Mouse (Mus musculus) heart, embryonic 13.5 days (tissue): ENCODE results near the gene Phf24. TPM values are rescaled to one million over a fixed set of nuclear protein-coding genes. Genes with fewer than 3 reads are reported as not detected.

ENCODE experiments used
- ATAC-seq: fragments of 200-750 bp; cut with Nextera tagmentation; 2 replicates; pipeline ENCODE4 v1.8.0; 2017; ENCODE audit warnings: moderate TSS enrichment; ENCODE audit not compliant: insufficient number of reproducible peaks, low FRiP score, low TSS enrichment; ENCODE audit errors: extremely low read depth
- H3K27ac ChIP-seq: fragments of 300-500 bp; sonication (generic); replicated peaks from 2 replicates; pipeline ENCODE4 v1.5.1; 2015; ENCODE audit warnings: moderate library complexity, mild to moderate bottlenecking, inconsistent platforms
- H3K27me3 ChIP-seq: fragments of 300-500 bp; sonication (generic); replicated peaks from 2 replicates; pipeline ENCODE4 v1.6.1; 2015; ENCODE audit warnings: mild to moderate bottlenecking, inconsistent platforms
- H3K36me3 ChIP-seq: fragments of 300-500 bp; sonication (generic); 2 replicates; pipeline ENCODE4 v1.6.1; 2015; ENCODE audit warnings: mild to moderate bottlenecking, inconsistent platforms
- H3K4me1 ChIP-seq: fragments of 300-500 bp; sonication (generic); 2 replicates; pipeline ENCODE4 v1.6.1; 2015; ENCODE audit warnings: inconsistent platforms
- H3K4me2 ChIP-seq: fragments of 300-500 bp; sonication (generic); 2 replicates; pipeline ENCODE4 v1.6.1; 2015; ENCODE audit warnings: inconsistent platforms, mild to moderate bottlenecking, moderate library complexity
- H3K4me3 ChIP-seq: fragments of 300-500 bp; sonication (generic); 2 replicates; pipeline ENCODE4 v1.5.1; 2015; ENCODE audit warnings: moderate library complexity, mild to moderate bottlenecking, inconsistent platforms
- H3K9ac ChIP-seq: fragments of 300-500 bp; sonication (generic); 2 replicates; pipeline ENCODE4 v1.6.1; 2015; ENCODE audit warnings: inconsistent platforms, mild to moderate bottlenecking, moderate library complexity
- H3K9me3 ChIP-seq: fragments of 300-500 bp; sonication (generic); 2 replicates; pipeline ENCODE4 v1.6.1; 2016; ENCODE audit warnings: inconsistent platforms
- WGBS: fragments of 180-500 bp; shearing (Covaris S2); methylation state at CpG from one replicate; pipeline ENCODE4 v1.1.7; 2015; ENCODE audit warnings: mixed read lengths; 5-methylcytosine and 5-hydroxymethylcytosine counted together
- polyA plus RNA-seq: library from polyadenylated mRNA; unstranded; fragments of >200 nt; fragmentation: Nextera tagmentation; extraction: Ambion mirVana; gene quantifications from 2 replicates; pipeline ENCODE4 v1.2.1, GENCODE M21; 2015

Gene Phf24
- polyA plus RNA-seq, 1 experiment from 2014 or later = 3.7 TPM

GRCm38 (mm10) chr4:42913391-42913790, 3.1 kb upstream of the Phf24 start:
- no peak overlapping the region for H3K27ac ChIP-seq
- no peak overlapping the region for H3K9ac ChIP-seq
- 34% methylated on average over 10 of the region's 10 CpGs for WGBS
- H3K4me2 ChIP-seq = no peak overlapping the region
- H3K4me1 ChIP-seq = peaks cover 6% of the 10 kb centered on the region; the same call in 1 of the 2 replicates
- no peaks in the 10 kb centered on the region for H3K9me3 ChIP-seq
- H3K36me3 ChIP-seq = no peaks in the 10 kb centered on the region
- no peak for ATAC-seq
- no peak overlapping the region for H3K4me3 ChIP-seq
- H3K27me3 ChIP-seq = peaks cover 64% of the 10 kb centered on the region

GRCm38 (mm10) chr4:42915311-42915710, 1.1 kb upstream of the Phf24 start:
- no peak for ATAC-seq
- Histone ChIP-seq H3K36me3 (no peaks in the 10 kb centered on the region), H3K27ac (no peak overlapping the region), H3K27me3 (peaks cover 73% of the 10 kb centered on the region), H3K9me3 (no peaks in the 10 kb centered on the region), H3K4me2 (no peak overlapping the region), H3K4me1 (peaks cover 6% of the 10 kb centered on the region; the same call in 1 of the 2 replicates), H3K4me3 (no peak overlapping the region), H3K9ac (no peak overlapping the region)
- 70% methylated on average over 12 of the region's 12 CpGs for WGBS

- no peaks in the 10 kb centered on the region for H3K36me3 ChIP-seq
- peaks cover 76% of the 10 kb centered on the region for H3K27me3 ChIP-seq
- H3K9me3 ChIP-seq = no peaks in the 10 kb centered on the region
- 77% methylated on average over 1 of the region's 1 CpGs for WGBS
- peaks cover 6% of the 10 kb centered on the region; the same call in 1 of the 2 replicates for H3K4me1 ChIP-seq
- 0 out of 2 replicates have a peak overlapping the region, but pooled peaks have one; percentile 78 for H3K4me2 ChIP-seq
- no peak overlapping the region for H3K4me3 ChIP-seq
- ATAC-seq = no peak
- H3K9ac ChIP-seq = no peak overlapping the region
- no peak overlapping the region for H3K27ac ChIP-seq
Measured at GRCm38 (mm10) chr4:42915966-42916365, 494 bp upstream of the Phf24 start.

- peaks cover 6% of the 10 kb centered on the region; the same call in 1 of the 2 replicates for H3K4me1 ChIP-seq
- peak overlapping the region; percentile 88 for H3K9ac ChIP-seq
- H3K27me3 ChIP-seq = peaks cover 71% of the 10 kb centered on the region
- H3K9me3 ChIP-seq = no peaks in the 10 kb centered on the region
- ATAC-seq = no peak
- no peaks in the 10 kb centered on the region for H3K36me3 ChIP-seq
- no peak overlapping the region for H3K27ac ChIP-seq
- 2% methylated on average over 26 of the region's 26 CpGs for WGBS
- H3K4me3 ChIP-seq = peak overlapping the region; percentile 74
- peak overlapping the region; percentile 78 for H3K4me2 ChIP-seq
Measured at GRCm38 (mm10) chr4:42917402-42917774, 928 bp downstream of the Phf24 start.

GRCm38 (mm10) chr4:42920726-42921125, 4.3 kb downstream of the Phf24 start:
- H3K27ac ChIP-seq = no peak overlapping the region
- H3K36me3 ChIP-seq = no peaks in the 10 kb centered on the region
- no peaks in the 10 kb centered on the region for H3K9me3 ChIP-seq
- H3K27me3 ChIP-seq = peaks cover 75% of the 10 kb centered on the region
- no peak overlapping the region for H3K4me3 ChIP-seq
- no peak overlapping the region for H3K9ac ChIP-seq
- H3K4me1 ChIP-seq = peaks cover 6% of the 10 kb centered on the region; the same call in 1 of the 2 replicates
- ATAC-seq = no peak
- 71% methylated on average over 9 of the region's 9 CpGs for WGBS
- H3K4me2 ChIP-seq = no peak overlapping the region

GRCm38 (mm10) chr4:42921536-42921935, 5.1 kb downstream of the Phf24 start:
- ATAC-seq = no peak
- Histone ChIP-seq H3K4me3 (no peak overlapping the region), H3K9me3 (no peaks in the 10 kb centered on the region), H3K4me2 (no peak overlapping the region), H3K9ac (no peak overlapping the region), H3K27ac (no peak overlapping the region), H3K4me1 (peaks cover 6% of the 10 kb centered on the region; the same call in 1 of the 2 replicates), H3K27me3 (peaks cover 72% of the 10 kb centered on the region), H3K36me3 (no peaks in the 10 kb centered on the region)
- 75% methylated on average over 2 of the region's 2 CpGs for WGBS

- Histone ChIP-seq H3K9me3 (no peaks in the 10 kb centered on the region), H3K4me2 (no peak overlapping the region), H3K9ac (no peak overlapping the region), H3K4me3 (no peak overlapping the region), H3K27ac (no peak overlapping the region), H3K4me1 (peaks cover 6% of the 10 kb centered on the region; the same call in 1 of the 2 replicates), H3K27me3 (peaks cover 68% of the 10 kb centered on the region), H3K36me3 (no peaks in the 10 kb centered on the region)
- no peak for ATAC-seq
- WGBS = 63% methylated on average over 6 of the region's 6 CpGs
Measured at GRCm38 (mm10) chr4:42922056-42922455, 5.6 kb downstream of the Phf24 start.

- 76% methylated on average over 8 of the region's 8 CpGs for WGBS
- Histone ChIP-seq H3K27me3 (peaks cover 64% of the 10 kb centered on the region), H3K27ac (no peak overlapping the region), H3K4me1 (peaks cover 3% of the 10 kb centered on the region; the same call in 1 of the 2 replicates), H3K4me2 (no peak overlapping the region), H3K4me3 (no peak overlapping the region), H3K9me3 (no peaks in the 10 kb centered on the region), H3K9ac (no peak overlapping the region), H3K36me3 (no peaks in the 10 kb centered on the region)
- no peak for ATAC-seq
Measured at GRCm38 (mm10) chr4:42922461-42922860, 6.0 kb downstream of the Phf24 start.

GRCm38 (mm10) chr4:42924095-42924710, 7.7 kb downstream of the Phf24 start:
- Histone ChIP-seq H3K27me3 (peaks cover 47% of the 10 kb centered on the region), H3K4me3 (no peak overlapping the region), H3K9me3 (no peaks in the 10 kb centered on the region), H3K36me3 (no peaks in the 10 kb centered on the region), H3K27ac (no peak overlapping the region), H3K4me2 (no peak overlapping the region), H3K9ac (no peak overlapping the region), H3K4me1 (no peaks in the 10 kb centered on the region)
- ATAC-seq = no peak
- 75% methylated on average over 13 of the region's 13 CpGs for WGBS

GRCm38 (mm10) chr4:42928209-42928608, 11.7 kb downstream of the Phf24 start:
- Histone ChIP-seq H3K27me3 (peaks cover 30% of the 10 kb centered on the region), H3K9ac (no peak overlapping the region), H3K27ac (no peak overlapping the region), H3K4me2 (no peak overlapping the region), H3K4me1 (peaks cover 24% of the 10 kb centered on the region), H3K36me3 (no peaks in the 10 kb centered on the region), H3K9me3 (no peaks in the 10 kb centered on the region), H3K4me3 (no peak overlapping the region)
- no peak for ATAC-seq
- WGBS = 72% methylated on average over 5 of the region's 5 CpGs

- no peak for ATAC-seq
- Histone ChIP-seq H3K9ac (no peak overlapping the region), H3K36me3 (no peaks in the 10 kb centered on the region), H3K4me1 (peaks cover 31% of the 10 kb centered on the region), H3K27ac (no peak overlapping the region), H3K27me3 (peaks cover 22% of the 10 kb centered on the region), H3K9me3 (no peaks in the 10 kb centered on the region), H3K4me2 (no peak overlapping the region), H3K4me3 (no peak overlapping the region)
- 86% methylated on average over 9 of the region's 9 CpGs for WGBS
Measured at GRCm38 (mm10) chr4:42928952-42929351, 12.5 kb downstream of the Phf24 start.
